Mouse (Mus musculus) CH12.LX (cell line): ENCODE data around the gene Eef1akmt4.

Experiments used
- EP300 ChIP-seq: IDR thresholded peaks from 2 replicates; pipeline ENCODE4 v1.6.1; 2011; ENCODE audit warnings: low read length, improper control_type of control experiment
- HCFC1 ChIP-seq: IDR thresholded peaks from 2 replicates; pipeline ENCODE4 v1.6.1; 2012; ENCODE audit warnings: low read depth, mild to moderate bottlenecking, inconsistent platforms, low read length, improper control_type of control experiment
- MAX ChIP-seq: IDR thresholded peaks from 2 replicates; pipeline ENCODE4 v1.6.1; 2011; ENCODE audit warnings: low read length, improper control_type of control experiment
- POLR2A ChIP-seq: IDR thresholded peaks from 2 replicates; pipeline ENCODE4 v1.6.1; 2011; ENCODE audit warnings: low read depth, mild to moderate bottlenecking, improper control_type of control experiment, low read length
- ZKSCAN1 ChIP-seq: IDR thresholded peaks from 2 replicates; pipeline ENCODE4 v1.6.1; 2012; ENCODE audit warnings: low read depth, inconsistent platforms, low read length, improper control_type of control experiment, borderline replicate concordance

DNA sequence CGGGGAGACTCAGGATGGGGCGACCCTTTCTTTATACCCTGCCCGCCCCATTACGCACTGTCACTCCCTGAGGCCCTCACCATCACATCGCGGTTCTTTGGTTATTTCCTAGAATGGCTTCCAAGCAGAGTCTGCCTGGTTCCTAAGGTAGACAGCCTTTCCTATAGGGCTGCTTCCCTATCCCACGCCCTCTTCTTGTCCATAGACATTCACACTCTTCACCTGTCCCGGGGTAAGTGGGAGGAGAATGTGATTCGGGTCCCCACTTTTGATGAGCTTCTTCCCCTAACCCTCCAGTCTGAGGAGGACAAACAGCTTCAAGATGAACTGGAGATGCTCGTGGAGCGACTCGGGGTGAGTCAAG, 40.5 kb downstream of the Eef1akmt4 start:
- TF ChIP-seq HCFC1, result no peak
- 0 out of 2 replicates have a peak, but pooled peaks have one; percentile 2 for TF ChIP-seq ZKSCAN1
- no peak for TF ChIP-seq EP300
- TF ChIP-seq POLR2A, result no peak
- TF ChIP-seq MAX, result no peak
